Mouse (Mus musculus) kidney, postnatal 36 days (tissue): ENCODE measurements at regions not wholly inside any gene's neighbourhood (a gene's known extent, or its start where the extent isn't known, plus 50 kb on each side); places are given as distances from the start of the nearest gene placed in this dataset.

Source experiments
- DNase-seq, 2 experiments: peaks; one replicate each; pipeline ENCODE4 v3.0.0; 2021 to 2022; ENCODE audit warnings: mixed read lengths in 2 of 2

GRCm38 (mm10) chr15:42768396-42768795 is 2634.2 kb downstream of the 9330182O14Rik start:
- DNase-seq = no peak

- DNase-seq = no peak
These were observed 2645.7 kb downstream of the 9330182O14Rik start for GRCm38 (mm10) chr15:42779903-42780302.

- DNase-seq = no peak
These were observed 2667.1 kb downstream of the 9330182O14Rik start for GRCm38 (mm10) chr15:42801217-42801616.

GRCm38 (mm10) chr15:42810871-42811490 is 2676.8 kb downstream of the 9330182O14Rik start:
- no peak for DNase-seq

GRCm38 (mm10) chr15:42815026-42815724 is 2681.0 kb downstream of the 9330182O14Rik start:
- DNase-seq = no peak

DNA sequence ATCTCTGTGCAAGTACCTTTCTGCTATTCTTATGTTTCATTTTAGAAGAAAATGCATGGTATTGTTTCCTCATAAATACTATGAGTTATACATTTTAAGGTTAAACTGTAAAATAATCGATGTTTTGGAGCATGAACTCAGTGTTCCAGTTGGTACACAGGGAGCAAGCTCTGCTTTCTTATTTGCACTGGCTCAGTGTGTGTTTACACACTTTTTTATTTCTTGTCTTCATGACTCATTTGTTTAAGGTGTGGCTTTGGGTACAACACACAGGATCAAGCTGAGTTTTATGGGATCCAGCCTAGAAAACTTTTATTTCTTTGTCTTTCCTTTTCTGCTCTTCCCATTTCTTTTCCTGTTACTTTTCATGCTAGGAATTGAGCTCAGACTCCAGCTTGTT is 2704.7 kb downstream of the 9330182O14Rik start:
- DNase-seq = no peak

DNA sequence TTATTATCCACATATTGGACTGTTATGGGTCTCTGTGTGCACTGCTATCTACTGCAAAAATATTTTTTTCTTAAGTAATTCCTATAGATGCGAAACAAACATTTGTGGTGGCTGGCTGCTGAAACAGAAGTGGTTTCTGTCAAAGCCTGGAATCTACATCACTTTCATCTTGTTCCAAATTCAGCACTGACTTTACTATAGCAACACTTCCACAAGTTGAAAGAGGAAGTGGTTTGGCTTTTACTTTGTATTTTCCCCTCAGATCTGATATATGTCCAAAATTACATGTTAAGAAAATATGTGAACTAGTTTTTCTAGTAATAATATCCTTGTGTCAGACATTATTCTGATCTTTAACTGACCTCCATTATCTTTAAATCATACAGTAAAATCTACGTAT is 2715.8 kb downstream of the 9330182O14Rik start:
- DNase-seq = no peak

- no peak for DNase-seq
These were observed 2738.3 kb downstream of the 9330182O14Rik start for GRCm38 (mm10) chr15:42872491-42872890.

GRCm38 (mm10) chr15:42894611-42895010 is 2760.4 kb downstream of the 9330182O14Rik start:
- DNase-seq = no peak

GRCm38 (mm10) chr15:42900056-42900455 is 2765.9 kb downstream of the 9330182O14Rik start:
- no peak for DNase-seq

DNA sequence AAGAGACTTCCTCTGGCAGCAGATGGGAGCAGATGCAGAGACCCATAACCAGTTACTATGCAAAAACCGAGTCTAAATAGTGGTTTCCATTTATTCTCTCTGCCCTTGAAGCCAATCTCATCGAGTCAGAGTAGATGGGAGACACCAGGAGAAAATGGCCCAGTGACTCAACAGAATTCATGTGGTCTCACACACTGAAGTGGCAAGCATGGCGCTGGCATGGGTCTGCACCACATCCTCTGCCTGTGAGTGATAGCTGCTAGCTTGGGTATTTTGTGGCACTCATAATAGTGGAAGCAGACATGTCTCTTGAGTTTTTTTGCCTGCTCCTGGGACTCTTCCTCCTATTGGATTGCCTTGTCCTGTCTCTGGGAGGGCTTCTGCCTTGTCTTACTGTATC is 2767.6 kb downstream of the 9330182O14Rik start:
- DNase-seq = no peak

DNA sequence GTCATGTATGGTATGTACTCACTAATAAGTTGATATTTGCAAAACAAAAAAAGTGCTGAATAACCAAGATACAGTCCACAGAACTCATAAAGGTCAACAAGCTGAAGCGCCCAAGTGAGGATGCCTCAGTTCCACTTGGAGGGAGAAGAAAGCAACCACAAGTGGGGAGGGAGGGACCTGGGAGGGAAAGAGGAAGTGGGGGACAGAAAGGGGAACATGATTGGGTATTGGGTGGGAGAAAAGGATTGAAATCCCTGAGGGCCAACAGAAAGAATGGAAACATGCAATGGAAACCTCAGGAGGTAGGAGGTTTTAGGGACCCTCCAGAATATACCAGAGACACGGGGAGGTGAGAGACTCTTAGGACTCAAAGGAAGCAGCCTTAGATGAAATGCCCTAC is 2777.2 kb downstream of the 9330182O14Rik start:
- no peak for DNase-seq

DNA sequence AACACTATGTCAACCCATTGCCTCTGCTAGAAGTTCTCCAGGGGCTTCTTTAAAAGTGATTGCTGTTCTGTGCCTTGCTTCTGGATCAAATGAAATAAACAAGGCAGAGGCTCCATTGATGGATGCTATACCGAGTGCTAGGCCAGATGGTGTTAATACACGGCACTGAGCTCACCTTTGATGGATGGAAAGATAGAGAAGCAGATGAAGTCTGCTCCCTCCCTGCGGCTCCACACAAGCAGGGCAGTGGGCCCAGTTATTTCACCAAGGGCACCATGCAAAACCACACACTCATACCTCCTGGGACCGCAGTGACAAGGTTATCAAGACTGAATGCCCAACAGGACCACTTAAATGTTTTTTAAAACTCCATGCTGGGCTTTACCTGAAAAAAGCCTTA is 2778.7 kb downstream of the 9330182O14Rik start:
- DNase-seq = no peak

- no peak for DNase-seq
These were observed 2779.1 kb downstream of the 9330182O14Rik start for GRCm38 (mm10) chr15:42913285-42913684.

- DNase-seq = peak; percentile 31 to 81
These were observed 2779.9 kb downstream of the 9330182O14Rik start for GRCm38 (mm10) chr15:42914099-42914498.

DNA sequence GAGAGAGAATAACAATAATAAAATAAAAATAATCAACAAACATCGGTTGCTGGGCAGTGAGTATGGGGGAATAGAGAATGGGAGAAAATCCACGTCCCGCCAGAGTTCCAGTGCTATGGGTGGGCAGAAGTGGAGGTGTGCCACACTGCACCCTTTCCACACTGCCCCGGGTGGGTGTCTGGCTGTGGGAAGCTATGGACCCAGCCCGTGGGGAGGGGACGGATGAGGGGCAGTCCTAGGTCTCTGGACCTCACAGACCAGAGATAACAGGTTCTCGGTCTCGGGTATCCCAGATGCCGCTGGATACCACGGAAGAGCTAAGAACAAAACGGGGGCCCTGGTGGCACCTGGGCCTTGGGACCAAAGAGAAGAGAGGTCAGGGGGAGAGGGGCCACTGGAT is 2781.0 kb downstream of the 9330182O14Rik start:
- DNase-seq = no peak

DNA sequence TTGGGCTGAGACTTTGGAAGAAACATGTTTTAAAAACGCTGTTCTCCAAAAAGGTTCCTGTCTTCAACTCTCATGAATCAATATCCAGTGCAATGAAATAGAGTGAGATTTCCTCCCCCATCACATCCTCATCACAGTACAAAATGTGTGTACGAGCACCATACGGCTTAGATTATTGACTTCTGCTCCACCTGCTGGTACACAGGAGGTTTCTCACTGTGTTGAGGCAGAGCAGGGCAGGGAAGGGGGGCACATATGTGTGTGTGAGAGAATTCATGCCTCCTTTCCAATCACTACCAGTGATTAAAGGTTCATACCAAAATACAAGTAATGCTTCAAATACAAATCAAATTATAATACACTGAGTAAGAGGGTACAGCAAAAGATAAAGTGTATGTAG is 2787.5 kb downstream of the 9330182O14Rik start:
- no peak for DNase-seq

DNA sequence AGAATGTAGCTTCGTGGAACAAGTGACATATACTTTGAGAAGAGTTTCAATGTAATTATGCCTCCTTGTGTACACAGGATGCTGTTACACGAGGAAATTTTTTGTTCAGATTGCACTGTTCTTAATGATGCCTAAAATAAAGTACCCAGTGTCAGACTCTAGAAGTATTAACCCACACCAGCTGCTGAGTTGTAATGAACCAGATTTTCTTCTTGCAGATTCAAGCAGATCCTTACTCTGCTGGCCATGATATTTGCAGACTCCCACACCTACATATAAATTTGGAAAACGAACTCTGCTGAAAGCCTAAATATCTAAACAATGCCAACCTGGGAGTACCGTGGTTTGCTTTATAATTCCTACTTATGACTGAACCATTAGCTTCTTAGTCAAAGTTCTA is 2794.2 kb downstream of the 9330182O14Rik start:
- no peak for DNase-seq

- DNase-seq = no peak
These were observed 2810.4 kb downstream of the 9330182O14Rik start for GRCm38 (mm10) chr15:42944610-42945009.

DNA sequence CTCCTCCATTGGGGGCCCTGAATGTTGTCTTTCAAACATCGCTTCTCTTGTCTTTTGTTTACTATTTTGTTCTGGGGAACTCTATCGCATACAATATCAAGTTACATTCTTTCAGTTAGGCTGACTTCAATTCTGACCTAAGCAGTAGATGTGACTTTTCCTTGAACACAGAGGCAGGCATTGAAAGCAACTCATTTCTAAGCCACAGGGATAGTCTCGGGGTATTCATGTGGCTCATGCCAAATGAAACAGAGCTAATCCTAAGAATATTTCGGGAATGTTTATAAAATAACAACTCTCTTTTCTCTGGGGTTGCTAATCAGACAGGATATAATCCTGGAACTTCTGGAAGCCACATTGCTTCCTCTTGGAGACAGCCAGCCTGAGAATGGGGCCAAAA is 2821.0 kb downstream of the 9330182O14Rik start:
- no peak for DNase-seq

DNA sequence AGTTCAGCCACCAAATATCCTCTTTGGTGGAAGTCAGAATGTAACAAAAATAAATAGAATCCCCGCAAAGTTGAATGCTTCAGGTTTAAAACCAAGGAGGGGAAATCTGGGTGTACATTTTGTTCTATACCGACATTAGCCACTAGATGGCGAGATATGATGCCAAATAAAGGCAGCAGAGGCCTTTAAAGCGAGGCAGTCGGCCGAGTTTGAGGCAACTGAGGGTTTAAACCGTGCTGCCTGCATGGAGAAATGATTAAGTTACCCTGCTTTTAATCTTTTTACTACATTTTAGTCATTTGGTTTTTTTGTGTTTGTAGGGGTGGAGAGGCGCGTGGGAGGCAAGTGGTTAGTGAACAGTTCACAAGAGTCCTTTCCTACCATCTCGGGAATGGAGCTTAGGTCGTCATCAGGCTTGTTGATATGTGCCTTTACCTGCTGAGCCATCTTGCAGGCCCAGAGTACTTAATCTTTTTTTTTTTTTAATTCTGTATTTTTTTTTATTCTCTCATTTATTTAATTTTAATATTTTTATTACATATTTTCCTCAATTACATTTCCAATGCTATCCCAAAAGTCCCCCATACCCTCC is 2828.7 kb downstream of the 9330182O14Rik start:
- DNase-seq = peak; percentile 56 to 58

GRCm38 (mm10) chr15:42965314-42965713 is 2831.1 kb downstream of the 9330182O14Rik start:
- DNase-seq = no peak
